Mouse (Mus musculus) heart, embryonic 14.5 days (tissue): ENCODE measurements at regions not wholly inside any gene's neighbourhood (a gene's known extent, or its start where the extent isn't known, plus 50 kb on each side); places are given as distances from the start of the nearest gene placed in this dataset.

ENCODE experiments used
- ATAC-seq: fragments of 200-750 bp; cut with Nextera tagmentation; 2 replicates; pipeline ENCODE4 v1.8.0; 2017; ENCODE audit warnings: low read depth, moderate TSS enrichment; ENCODE audit not compliant: insufficient number of reproducible peaks, insufficient read depth, low FRiP score
- H3K27ac ChIP-seq, 2 experiments: fragments of 200-500 bp in 1 of 2; fragments of 300-500 bp in 1 of 2; sonication (generic) in 1 of 2; replicated peaks in 1 of 2; 2 replicates each; pipeline ENCODE4 v1.5.1; 2012 to 2014; ENCODE audit warnings: low read depth in 2 of 2, low read length in 2 of 2, control low read depth in 1 of 2, mild to moderate bottlenecking in 1 of 2, mixed read lengths in 1 of 2; ENCODE audit not compliant: control insufficient read depth in 1 of 2, insufficient read depth in 1 of 2
- H3K27me3 ChIP-seq: fragments of 300-500 bp; sonication (generic); 2 replicates; pipeline ENCODE4 v1.6.1; 2014; ENCODE audit warnings: mild to moderate bottlenecking, low read length, control low read depth; ENCODE audit not compliant: control insufficient read depth, insufficient read depth
- H3K36me3 ChIP-seq: fragments of 300-500 bp; sonication (generic); 2 replicates; pipeline ENCODE4 v1.6.1; 2014; ENCODE audit warnings: mild to moderate bottlenecking, control low read depth, low read length, mixed read lengths; ENCODE audit not compliant: control insufficient read depth, insufficient read depth
- H3K4me1 ChIP-seq, 2 experiments: fragments of 200-500 bp in 1 of 2; fragments of 300-500 bp in 1 of 2; sonication (generic) in 1 of 2; 2 replicates each; pipeline ENCODE4 v1.6.1; 2012 to 2014; ENCODE audit warnings: low read length in 2 of 2, control low read depth in 1 of 2, mixed read lengths in 1 of 2; ENCODE audit not compliant: control insufficient read depth in 2 of 2, insufficient read depth in 2 of 2
- H3K4me2 ChIP-seq: fragments of 300-500 bp; sonication (generic); 2 replicates; pipeline ENCODE4 v1.6.1; 2014; ENCODE audit warnings: mild to moderate bottlenecking, low read length
- H3K4me3 ChIP-seq, 2 experiments: fragments of 200-500 bp in 1 of 2; fragments of 300-500 bp in 1 of 2; sonication (generic) in 1 of 2; 2 replicates each; pipeline ENCODE4 v1.5.1; 2012 to 2014; ENCODE audit warnings: low read length in 2 of 2, mild to moderate bottlenecking in 2 of 2, control low read depth in 1 of 2, low read depth in 1 of 2, moderate library complexity in 1 of 2; ENCODE audit not compliant: control insufficient read depth in 1 of 2, insufficient read depth in 1 of 2
- H3K9ac ChIP-seq: fragments of 300-500 bp; sonication (generic); 2 replicates; pipeline ENCODE4 v1.6.1; 2014; ENCODE audit warnings: mild to moderate bottlenecking, low read length
- H3K9me3 ChIP-seq: fragments of 300-500 bp; sonication (generic); 2 replicates; pipeline ENCODE4 v1.6.1; 2016; ENCODE audit warnings: low read length, control low read depth; ENCODE audit not compliant: control insufficient read depth
- WGBS: fragments of 180-500 bp; shearing (Covaris S2); extraction: QIAGEN DNeasy Blood & Tissue Kit; methylation state at CpG from one replicate; pipeline ENCODE4 v1.1.7; 2014; 5-methylcytosine and 5-hydroxymethylcytosine counted together

- Histone ChIP-seq H3K4me3 (no peak overlapping the region), H3K9ac (no peak overlapping the region), H3K27ac (no peak overlapping the region), H3K36me3 (no peaks in the 10 kb centered on the region), H3K4me2 (no peak overlapping the region), H3K4me1 (no peaks in the 10 kb centered on the region), H3K9me3 (no peaks in the 10 kb centered on the region), H3K27me3 (no peaks in the 10 kb centered on the region)
- ATAC-seq: no peak
- 76% methylated on average over 6 of the region's 6 CpGs for WGBS
Observed at GRCm38 (mm10) chr12:58653751-58654150, 358.1 kb downstream of the Sec23a start.

DNA sequence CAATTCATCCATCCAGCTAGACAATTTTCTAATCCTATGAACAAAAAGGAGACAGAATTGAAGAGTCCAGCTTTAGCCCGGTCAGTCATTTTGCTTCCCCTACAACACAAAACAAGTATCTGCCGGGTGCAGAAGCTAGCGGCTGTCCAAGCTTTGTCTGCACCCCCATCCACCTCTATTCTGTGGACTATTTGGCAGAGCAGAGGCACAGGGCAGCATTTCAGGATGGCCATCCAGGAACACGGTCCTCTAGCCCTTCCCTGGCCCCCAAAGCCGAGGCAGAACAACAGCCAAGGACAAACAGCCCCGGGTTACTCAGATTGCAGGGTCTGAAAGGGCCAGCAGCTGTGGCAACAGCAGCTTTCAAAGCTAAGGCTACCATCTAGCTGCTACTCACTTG, 358.6 kb downstream of the Sec23a start:
- H3K4me1 ChIP-seq: no peaks in the 10 kb centered on the region
- 74% methylated on average over 6 of the region's 6 CpGs for WGBS
- no peak overlapping the region for H3K4me3 ChIP-seq
- H3K27ac ChIP-seq: no peak overlapping the region
- ATAC-seq: no peak
- H3K27me3 ChIP-seq: no peaks in the 10 kb centered on the region
- H3K36me3 ChIP-seq: no peaks in the 10 kb centered on the region
- H3K4me2 ChIP-seq: no peak overlapping the region
- H3K9ac ChIP-seq: no peak overlapping the region
- no peaks in the 10 kb centered on the region for H3K9me3 ChIP-seq

DNA sequence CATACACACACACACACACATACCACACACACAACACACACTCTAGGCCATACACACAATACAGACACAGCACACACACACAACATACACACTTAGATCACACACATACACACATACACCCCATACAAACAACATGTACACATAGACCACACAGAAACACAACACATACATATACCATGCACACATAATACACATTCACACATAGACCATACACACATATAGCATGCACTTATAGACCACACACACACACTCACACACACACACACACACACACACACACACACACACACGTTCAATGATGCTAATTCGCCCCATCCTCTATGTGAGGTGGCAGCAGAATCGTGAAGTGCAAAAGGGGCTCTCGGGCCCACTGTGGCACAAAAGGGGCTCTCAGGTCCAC, 359.1 kb downstream of the Sec23a start:
- Histone ChIP-seq H3K27me3 (no peaks in the 10 kb centered on the region), H3K9ac (no peak overlapping the region), H3K9me3 (no peaks in the 10 kb centered on the region), H3K36me3 (no peaks in the 10 kb centered on the region), H3K4me2 (no peak overlapping the region), H3K27ac (no peak overlapping the region), H3K4me1 (no peaks in the 10 kb centered on the region), H3K4me3 (no peak overlapping the region)
- ATAC-seq: no peak
- 83% methylated on average over 4 of the region's 4 CpGs for WGBS

- Histone ChIP-seq H3K27me3 (no peaks in the 10 kb centered on the region), H3K4me2 (no peak overlapping the region), H3K27ac (no peak overlapping the region), H3K4me3 (no peak overlapping the region), H3K9ac (no peak overlapping the region), H3K9me3 (no peaks in the 10 kb centered on the region), H3K36me3 (no peaks in the 10 kb centered on the region), H3K4me1 (no peaks in the 10 kb centered on the region)
- no peak for ATAC-seq
- 54% methylated on average over 4 of the region's 4 CpGs for WGBS
Observed at GRCm38 (mm10) chr12:58648322-58648721, 363.5 kb downstream of the Sec23a start.

GRCm38 (mm10) chr12:58643843-58644242, 368.0 kb downstream of the Sec23a start:
- Histone ChIP-seq H3K27ac (no peak overlapping the region), H3K9ac (no peak overlapping the region), H3K4me2 (no peak overlapping the region), H3K36me3 (no peaks in the 10 kb centered on the region), H3K27me3 (no peaks in the 10 kb centered on the region), H3K4me3 (no peak overlapping the region), H3K4me1 (no peaks in the 10 kb centered on the region), H3K9me3 (no peaks in the 10 kb centered on the region)
- ATAC-seq: no peak
- WGBS: 64% methylated on average over 3 of the region's 3 CpGs

GRCm38 (mm10) chr12:58639478-58639877, 370.4 kb upstream of the Clec14a start:
- H3K9me3 ChIP-seq: no peaks in the 10 kb centered on the region
- no peak overlapping the region for H3K9ac ChIP-seq
- no peak overlapping the region for H3K27ac ChIP-seq
- H3K4me2 ChIP-seq: no peak overlapping the region
- no peaks in the 10 kb centered on the region for H3K36me3 ChIP-seq
- H3K4me1 ChIP-seq: no peaks in the 10 kb centered on the region
- H3K4me3 ChIP-seq: no peak overlapping the region
- H3K27me3 ChIP-seq: no peaks in the 10 kb centered on the region
- 48% methylated on average over 1 of the region's 1 CpGs for WGBS
- no peak for ATAC-seq

DNA sequence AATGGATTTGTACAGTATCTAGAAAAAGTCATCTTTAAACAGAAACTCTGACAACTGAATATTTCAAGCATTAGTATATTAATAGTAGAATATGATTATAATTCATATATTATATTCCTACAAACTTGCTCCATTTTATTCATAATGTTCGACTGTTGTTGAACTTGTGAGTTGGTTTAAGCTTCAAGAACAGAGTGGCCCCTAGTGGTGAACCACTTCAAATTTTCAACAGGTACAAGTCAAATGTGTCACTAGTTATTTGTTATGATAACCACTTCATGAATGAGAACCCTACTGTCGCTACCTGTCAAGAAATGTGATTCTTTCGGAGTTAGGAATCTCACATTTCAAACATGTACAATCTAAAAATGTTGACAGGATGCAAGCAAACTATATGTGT, 369.2 kb upstream of the Clec14a start:
- no peaks in the 10 kb centered on the region for H3K27me3 ChIP-seq
- no peaks in the 10 kb centered on the region for H3K4me1 ChIP-seq
- no peak overlapping the region for H3K27ac ChIP-seq
- H3K36me3 ChIP-seq: no peaks in the 10 kb centered on the region
- no peak overlapping the region for H3K4me2 ChIP-seq
- no peak overlapping the region for H3K4me3 ChIP-seq
- ATAC-seq: no peak
- 50% methylated on average over 3 of the region's 3 CpGs for WGBS
- no peaks in the 10 kb centered on the region for H3K9me3 ChIP-seq
- H3K9ac ChIP-seq: no peak overlapping the region

GRCm38 (mm10) chr12:58632529-58632928, 363.4 kb upstream of the Clec14a start:
- Histone ChIP-seq H3K9me3 (no peaks in the 10 kb centered on the region), H3K4me1 (no peaks in the 10 kb centered on the region), H3K27ac (no peak overlapping the region), H3K9ac (no peak overlapping the region), H3K36me3 (no peaks in the 10 kb centered on the region), H3K4me2 (no peak overlapping the region), H3K27me3 (no peaks in the 10 kb centered on the region), H3K4me3 (no peak overlapping the region)
- WGBS: 89% methylated on average over 3 of the region's 3 CpGs
- no peak for ATAC-seq
